Mouse (Mus musculus) embryonic stem cell, embryonic (primary cell): ENCODE results near the gene Atp2b2.

Source experiments
- CTCF ChIA-PET, 4 experiments: fragments of 300-600 bp in 2 of 4; fragments of 350-600 bp in 2 of 4; sonication (Branson Sonifier 250); formaldehyde crosslinking; loops; one replicate each; lab custom pipeline; 2022; ENCODE audit warnings: inconsistent platforms in 2 of 4; lab: Charles Lee
- POLR2A ChIA-PET, 4 experiments: fragments of 300-600 bp in 2 of 4; fragments of 350-600 bp in 2 of 4; sonication (Branson Sonifier 250); formaldehyde crosslinking; loops; one replicate each; lab custom pipeline; 2022; ENCODE audit warnings: antibody characterized with exemption in 4 of 4, inconsistent platforms in 1 of 4; lab: Charles Lee

The Atp2b2 gene

DNA sequence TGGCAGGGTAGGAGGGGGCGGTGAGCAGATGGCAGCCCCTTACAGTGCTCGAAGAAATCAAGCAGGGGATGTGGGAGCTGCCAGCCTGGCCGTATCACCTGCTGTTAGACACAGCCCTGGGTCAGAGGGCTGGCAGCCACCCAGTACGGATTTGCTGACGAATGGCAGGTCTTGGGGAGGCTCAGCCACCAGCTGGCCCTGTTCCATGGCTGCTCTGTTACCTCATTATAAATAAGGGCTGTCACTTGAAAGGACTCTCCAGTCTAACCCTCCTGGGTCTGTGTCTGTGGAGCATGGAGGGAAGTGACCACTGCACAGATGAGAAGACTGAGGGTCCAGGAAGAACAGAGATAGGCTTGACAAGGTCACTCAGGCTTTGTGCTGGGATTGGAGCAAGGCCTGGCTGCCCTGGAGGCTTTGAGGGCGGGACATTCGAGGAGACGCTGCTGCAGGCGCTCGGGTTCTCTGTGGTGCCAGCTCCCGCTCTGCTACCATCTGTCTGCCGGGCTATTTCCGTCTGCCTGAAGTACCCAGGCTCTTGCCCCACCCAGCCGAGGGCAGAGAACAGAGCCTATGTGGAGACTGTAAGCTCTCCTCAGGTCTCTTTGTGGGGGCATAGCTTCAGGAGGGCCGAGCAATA is 181.6 kb downstream of the Atp2b2 start:
- POLR2A ChIA-PET = interaction anchor here (0.6 to 3.3 kb wide), 9 partner anchors 8 to 999 kb away, joined by 3 to 14 read pairs (median 3); no protein-coding TSS in a partner anchor
- CTCF ChIA-PET = interaction anchor here in 1 of 4 experiments (1.1 kb wide), 1 partner anchor 8 kb away, joined by 5 read pairs; no protein-coding TSS in a partner anchor

DNA sequence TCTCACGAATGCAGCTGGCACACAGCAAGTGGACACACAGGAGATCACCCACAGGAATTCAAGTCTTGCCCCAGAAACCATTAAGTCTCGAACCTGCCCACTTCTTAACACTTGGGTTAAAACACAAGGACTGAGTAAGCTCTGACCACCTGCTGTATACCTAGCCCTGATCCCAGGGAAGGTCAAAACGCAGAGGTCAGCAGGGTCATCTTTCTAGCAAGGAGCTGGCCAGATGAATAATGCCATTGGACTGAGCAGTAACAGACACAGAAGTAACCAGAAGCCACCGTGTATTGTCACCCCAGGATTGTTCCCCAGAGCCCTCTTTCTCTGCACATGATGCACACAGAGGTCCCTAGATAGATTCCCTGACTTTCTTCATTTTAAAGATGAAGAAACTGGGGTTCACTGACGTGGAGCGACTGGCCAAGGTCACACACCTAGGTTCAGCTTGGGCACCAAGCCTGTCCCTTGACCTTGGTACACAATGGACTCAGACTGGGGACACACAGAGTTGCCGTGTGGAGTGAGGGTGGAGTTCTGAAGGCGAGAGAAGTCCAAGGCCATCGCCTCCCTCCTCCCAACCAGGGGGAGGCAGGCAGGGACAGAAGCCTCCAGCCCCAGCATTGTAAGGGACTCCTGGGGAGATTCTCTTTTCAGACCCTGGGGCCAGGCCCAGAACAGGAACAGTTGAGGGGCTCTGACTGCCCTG is 182.2 kb downstream of the Atp2b2 start:
- ChIA-PET CTCF (interaction anchor here in 1 of 4 experiments (1.1 kb wide), 1 partner anchor 8 kb away, joined by 5 read pairs; no protein-coding TSS in a partner anchor), POLR2A (interaction anchor here in 3 of 4 experiments (0.5 to 3.3 kb wide), 3 partner anchors 26 to 210 kb away, joined by 3 to 10 read pairs (median 4); no protein-coding TSS in a partner anchor)

DNA sequence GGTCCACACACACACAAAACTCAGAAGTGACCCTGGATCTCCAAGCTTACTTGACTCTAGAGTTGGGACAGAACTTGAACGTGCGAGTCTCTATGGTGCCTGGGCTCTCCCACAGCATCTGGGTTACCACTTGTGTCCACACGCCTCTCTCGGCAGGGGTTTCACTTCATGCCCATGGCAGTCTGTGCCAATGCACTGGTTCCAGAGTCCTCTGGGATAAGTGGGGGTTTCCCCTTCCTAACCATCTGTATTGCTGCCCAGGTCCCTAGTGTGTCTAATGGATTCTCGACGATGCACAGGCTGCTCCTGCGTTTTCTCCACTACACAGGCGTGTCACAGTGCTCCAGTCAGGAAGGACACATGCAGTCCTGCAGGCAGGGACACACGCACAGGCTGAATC is 184.1 kb downstream of the Atp2b2 start:
- ChIA-PET POLR2A (no interaction called here), CTCF (no interaction called here)

DNA sequence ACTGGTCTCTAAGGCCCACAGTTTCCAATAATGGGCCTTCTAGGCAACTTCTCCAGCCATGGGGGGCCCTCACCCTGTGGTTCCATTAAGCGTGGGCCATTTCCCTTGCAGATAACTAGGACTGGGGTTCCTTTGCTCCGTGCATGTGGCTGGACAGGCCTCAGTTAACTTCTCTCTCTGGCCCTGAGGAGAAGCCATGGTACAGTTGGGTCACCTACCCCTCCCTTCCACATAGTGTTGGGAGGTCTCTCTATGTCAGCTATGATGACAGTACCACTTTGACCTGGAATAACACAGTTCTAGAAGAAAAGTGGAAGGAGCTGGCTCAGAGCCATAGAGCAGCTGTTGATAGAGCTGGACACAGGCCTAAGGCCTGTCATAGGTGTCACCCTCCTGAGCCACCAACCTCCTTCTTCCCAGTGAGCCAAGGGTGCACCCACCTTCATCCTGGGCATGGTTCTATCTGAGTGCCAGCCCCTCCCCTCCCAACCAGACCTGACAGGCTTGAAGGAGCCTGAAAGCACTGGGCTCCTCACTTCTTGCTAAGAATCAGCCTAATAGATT is 185.0 kb downstream of the Atp2b2 start:
- ChIA-PET POLR2A (no interaction called here), CTCF (interaction anchor here in 1 of 4 experiments (0.6 kb wide), 1 partner anchor 30 kb away, joined by 3 read pairs; no protein-coding TSS in a partner anchor)

DNA sequence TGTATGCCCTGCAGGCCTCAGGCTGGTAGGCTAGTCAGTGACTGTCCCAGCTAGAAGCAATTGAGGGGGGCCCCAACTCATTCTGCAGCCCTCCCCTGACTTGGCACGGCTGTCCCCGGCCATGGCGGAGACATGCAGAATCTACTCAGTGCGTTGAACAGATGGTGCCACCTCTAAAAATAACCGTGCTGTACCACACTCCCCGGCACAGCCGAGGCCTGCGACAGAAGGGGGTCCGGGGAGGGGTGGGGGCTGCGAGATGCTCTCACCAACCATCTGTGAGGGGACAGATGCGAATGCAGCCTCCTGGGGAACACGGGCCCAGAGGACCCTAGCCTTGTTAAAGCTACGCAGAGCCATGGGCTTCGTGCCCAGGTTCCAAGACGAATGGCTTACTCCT is 185.6 kb downstream of the Atp2b2 start:
- ChIA-PET POLR2A (no interaction called here), CTCF (no interaction called here)

DNA sequence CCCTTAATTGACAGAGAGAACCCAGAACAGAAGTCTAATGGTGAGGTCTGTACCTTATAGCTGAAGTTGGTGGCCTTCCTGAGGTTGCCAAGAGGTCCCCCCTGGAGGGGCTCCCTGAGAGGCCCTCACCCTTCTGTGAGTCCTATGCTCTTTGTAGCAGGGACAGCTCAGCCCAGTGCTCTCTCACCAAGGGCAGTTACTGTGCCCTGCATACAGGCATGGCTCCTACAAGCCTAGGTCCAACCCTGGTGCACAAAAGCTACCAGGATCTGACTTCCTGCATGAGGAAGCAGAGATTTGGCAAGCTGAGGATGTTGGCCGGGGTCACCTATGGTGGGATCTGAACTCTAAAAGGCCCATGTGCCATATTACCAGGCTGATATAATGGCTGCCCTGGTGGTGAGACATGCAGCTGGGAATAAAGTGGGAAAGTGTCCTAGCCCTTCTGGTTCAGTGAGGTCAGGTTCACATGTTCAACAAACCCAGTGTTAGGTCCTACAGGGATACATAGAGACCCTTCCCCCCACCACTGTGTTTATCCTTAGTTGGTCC is 186.2 kb downstream of the Atp2b2 start:
- POLR2A ChIA-PET = interaction anchor here in 1 of 4 experiments (0.6 kb wide), 1 partner anchor 331 kb away, joined by 3 read pairs; no protein-coding TSS in a partner anchor
- CTCF ChIA-PET = interaction anchor here in 1 of 4 experiments (0.7 kb wide), 1 partner anchor 24 kb away, joined by 3 read pairs; no protein-coding TSS in a partner anchor

DNA sequence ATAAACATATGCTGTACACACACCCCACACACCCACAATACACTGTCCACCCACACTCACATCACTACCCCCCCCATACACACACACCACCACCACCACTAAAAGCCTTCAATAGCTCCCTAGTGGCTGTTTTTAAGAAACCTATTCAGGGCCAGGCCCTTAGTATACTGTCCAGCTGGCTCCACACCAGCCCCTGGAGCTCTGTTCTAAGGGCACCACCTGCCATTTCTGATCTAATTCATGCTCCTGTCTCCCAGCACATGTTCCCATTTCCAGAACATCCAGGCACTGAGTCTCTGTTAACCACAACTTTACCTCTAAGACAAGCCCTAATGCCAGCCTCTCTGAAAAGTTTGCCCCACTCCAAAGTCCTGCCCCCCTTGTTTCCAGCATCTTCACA is 186.8 kb downstream of the Atp2b2 start:
- CTCF ChIA-PET = interaction anchor here in 1 of 4 experiments (0.7 kb wide), 1 partner anchor 24 kb away, joined by 3 read pairs; no protein-coding TSS in a partner anchor
- POLR2A ChIA-PET = interaction anchor here in 1 of 4 experiments (0.6 kb wide), 1 partner anchor 330 kb away, joined by 3 read pairs; no protein-coding TSS in a partner anchor

DNA sequence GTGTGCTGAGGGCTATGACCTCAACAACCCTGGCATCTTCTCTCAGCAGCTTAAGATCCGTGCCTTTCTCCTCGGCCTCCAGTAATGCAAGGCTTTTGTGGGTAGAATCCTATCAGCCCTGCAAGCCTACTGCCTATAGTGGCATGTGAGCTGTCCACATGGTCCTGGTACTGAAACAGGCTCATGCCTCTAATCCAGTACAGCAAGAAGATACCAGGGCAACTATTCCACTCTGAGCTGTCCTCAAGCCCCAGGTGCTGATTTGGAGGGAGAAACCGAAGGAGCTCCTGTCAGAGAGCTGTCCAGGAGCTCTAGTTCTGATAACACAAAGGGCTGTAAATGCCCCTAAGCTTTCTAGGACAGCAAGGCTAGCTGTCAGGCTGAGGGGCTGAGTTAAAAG is 190.1 kb downstream of the Atp2b2 start:
- ChIA-PET CTCF (interaction anchor here in 3 of 4 experiments (0.6 to 1.2 kb wide), 7 partner anchors 8 to 538 kb away, joined by 3 to 6 read pairs (median 3); no protein-coding TSS in a partner anchor), POLR2A (interaction anchor here (0.5 to 1.8 kb wide), 11 partner anchors 9 to 523 kb away, joined by 3 to 13 read pairs (median 3); no protein-coding TSS in a partner anchor)

DNA sequence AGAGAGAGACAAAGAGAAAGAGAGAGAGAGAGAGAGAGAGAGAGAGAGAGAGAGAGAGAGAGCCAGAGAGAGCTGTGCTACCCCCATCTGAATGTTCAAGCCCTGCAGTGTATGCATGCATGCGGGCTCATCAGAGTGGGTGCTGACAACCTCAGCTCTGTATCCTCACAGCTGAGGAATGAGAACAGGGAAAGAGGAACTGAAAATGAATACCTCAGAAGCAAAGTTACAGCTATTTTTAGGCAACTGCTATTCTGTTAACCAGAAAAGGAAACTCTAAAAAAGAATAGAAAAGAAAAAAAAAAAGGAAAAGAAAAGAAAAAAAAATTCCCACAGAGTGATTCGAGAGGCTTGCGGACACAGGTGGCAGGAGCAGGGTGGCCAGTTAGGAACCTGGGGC is 192.6 kb downstream of the Atp2b2 start:
- CTCF ChIA-PET = no interaction called here
- POLR2A ChIA-PET = interaction anchor here in 1 of 4 experiments (0.7 kb wide), 1 partner anchor 51 kb away, joined by 3 read pairs; no protein-coding TSS in a partner anchor

DNA sequence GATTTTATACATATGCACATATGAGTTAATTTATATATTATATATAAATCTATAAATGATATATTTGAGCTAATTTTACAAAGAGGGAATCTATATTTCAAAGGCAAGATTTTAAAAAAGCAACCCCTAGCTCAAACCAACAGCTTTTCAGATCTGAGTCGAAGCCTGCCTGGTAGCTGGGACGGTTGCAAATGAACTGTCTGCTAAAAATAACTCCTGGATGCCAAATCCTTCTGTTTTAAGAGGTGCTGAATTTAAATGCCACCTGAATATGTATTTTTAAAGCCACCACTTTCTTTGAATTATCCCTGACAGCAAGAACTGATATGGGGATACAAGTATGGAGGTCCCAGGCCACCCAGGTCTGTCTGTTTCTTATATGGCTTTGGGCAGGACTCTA is 193.8 kb downstream of the Atp2b2 start:
- POLR2A ChIA-PET = no interaction called here

DNA sequence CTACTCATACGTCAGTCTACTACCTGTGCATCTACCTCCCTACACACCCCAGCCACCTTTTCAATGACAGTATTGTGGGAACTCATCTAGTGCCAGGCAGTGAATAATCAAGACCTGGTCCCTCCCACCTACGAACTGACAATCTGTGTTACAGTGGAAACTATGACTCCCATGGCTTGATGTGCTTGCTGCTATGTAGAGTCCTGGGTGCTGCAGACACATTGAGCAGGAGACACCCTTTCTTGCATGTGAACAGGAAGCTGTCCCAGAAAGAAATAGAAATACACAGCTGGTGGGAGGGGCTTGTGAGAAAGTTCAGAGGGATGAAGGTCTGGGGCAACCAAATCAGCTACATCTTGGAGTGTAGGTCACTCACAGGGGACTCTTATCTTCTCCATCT is 195.3 kb downstream of the Atp2b2 start:
- CTCF ChIA-PET = no interaction called here
- POLR2A ChIA-PET = interaction anchor here in 1 of 4 experiments (0.6 kb wide), 1 partner anchor 37 kb away, joined by 3 read pairs; no protein-coding TSS in a partner anchor

More for the DNA sequence above, 193.8 kb downstream of the Atp2b2 start:
- CTCF ChIA-PET = no interaction called here

DNA sequence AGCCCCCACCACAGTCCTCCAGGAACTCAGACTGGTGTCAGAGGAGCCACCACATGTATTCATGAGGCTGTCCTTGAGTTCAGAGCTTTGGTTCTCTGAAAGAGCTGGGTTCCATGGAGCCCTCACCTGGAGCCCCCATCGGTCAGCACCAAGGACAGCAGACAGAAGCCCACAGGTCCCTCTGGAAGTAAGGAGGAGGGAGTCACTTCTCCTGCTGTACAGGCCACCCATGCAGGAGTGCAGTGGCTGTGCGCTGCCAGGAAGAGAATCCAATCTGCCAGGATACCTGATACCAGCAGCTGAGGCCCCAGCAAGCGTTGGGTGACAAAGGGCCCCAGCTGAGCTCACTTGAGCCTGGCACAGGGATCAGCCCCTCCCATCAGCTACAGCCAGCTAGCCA is 199.2 kb downstream of the Atp2b2 start:
- POLR2A ChIA-PET = interaction anchor here in 1 of 4 experiments (0.7 kb wide), 1 partner anchor 42 kb away, joined by 3 read pairs; no protein-coding TSS in a partner anchor
- CTCF ChIA-PET = interaction anchor here in 3 of 4 experiments (0.5 to 1.0 kb wide), 3 partner anchors 20 to 222 kb away, joined by 3 read pairs; no protein-coding TSS in a partner anchor

DNA sequence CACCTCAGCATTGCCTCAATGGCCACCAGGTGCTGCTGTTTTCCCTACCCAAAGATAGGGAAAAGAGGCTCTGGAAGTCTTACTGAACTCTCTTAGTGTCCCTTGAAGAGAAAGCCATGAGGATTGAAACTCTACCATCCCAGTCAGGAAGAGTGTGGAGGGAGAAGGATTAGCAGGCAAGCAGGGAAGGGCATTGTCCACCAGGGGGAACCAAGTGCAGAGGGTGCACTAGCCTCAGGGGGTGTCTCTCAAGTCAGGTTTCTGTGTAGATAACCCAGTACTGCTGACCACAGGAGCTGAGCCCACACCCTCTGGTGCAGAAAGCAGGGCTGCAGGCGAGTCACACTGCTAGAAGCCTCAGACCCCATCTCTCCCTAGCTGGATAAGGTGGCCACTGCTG is 203.9 kb downstream of the Atp2b2 start:
- ChIA-PET CTCF (interaction anchor here in 2 of 4 experiments (0.5 to 1.1 kb wide), 2 partner anchors 72 to 325 kb away, joined by 3 to 5 read pairs; no protein-coding TSS in a partner anchor), POLR2A (interaction anchor here in 1 of 4 experiments (1.1 kb wide), 1 partner anchor 49 kb away, joined by 4 read pairs; no protein-coding TSS in a partner anchor)

DNA sequence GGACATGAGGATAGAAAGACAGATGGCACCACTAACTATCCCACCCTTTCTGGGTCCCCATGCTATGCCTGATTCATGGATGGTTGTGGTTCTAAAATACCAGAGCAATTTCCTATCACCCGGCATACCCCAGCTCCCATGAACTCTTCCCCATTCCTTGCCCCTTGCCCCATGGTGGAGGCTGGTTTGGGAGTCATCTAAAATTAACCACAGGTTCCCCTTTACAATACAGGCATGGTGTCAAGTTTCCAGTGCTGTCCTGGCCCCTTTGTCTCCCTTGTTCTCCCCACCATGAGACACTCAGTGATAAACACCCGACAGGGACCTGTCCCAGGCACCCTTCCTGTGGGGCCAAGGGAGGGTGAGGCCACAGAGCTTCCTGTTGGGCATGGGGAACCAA is 204.7 kb downstream of the Atp2b2 start:
- ChIA-PET CTCF (interaction anchor here in 1 of 4 experiments (0.6 kb wide), 1 partner anchor 506 kb away, joined by 6 read pairs; no protein-coding TSS in a partner anchor), POLR2A (no interaction called here)

DNA sequence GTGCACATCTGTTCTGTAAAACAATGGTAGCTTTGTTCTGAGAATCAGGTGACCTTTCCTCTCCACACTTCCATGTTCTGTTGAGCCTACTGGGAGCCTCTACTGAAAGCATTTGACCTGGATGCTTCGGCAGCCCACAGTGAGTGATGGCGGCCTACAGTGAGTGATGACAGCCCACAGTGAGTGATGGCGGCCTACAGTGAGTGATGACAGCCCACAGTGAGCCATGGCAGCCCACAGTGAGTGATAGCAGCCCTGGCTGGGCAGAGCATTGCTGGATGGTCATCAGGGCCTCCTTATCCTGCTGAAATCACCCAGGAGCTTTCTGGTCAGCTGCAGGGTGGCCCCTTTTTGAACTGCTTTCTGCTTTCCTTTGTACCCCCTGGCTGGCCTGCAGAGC is 205.9 kb downstream of the Atp2b2 start:
- ChIA-PET CTCF (interaction anchor here in 1 of 4 experiments (1.1 kb wide), 1 partner anchor 14 kb away, joined by 3 read pairs; no protein-coding TSS in a partner anchor), POLR2A (no interaction called here)

DNA sequence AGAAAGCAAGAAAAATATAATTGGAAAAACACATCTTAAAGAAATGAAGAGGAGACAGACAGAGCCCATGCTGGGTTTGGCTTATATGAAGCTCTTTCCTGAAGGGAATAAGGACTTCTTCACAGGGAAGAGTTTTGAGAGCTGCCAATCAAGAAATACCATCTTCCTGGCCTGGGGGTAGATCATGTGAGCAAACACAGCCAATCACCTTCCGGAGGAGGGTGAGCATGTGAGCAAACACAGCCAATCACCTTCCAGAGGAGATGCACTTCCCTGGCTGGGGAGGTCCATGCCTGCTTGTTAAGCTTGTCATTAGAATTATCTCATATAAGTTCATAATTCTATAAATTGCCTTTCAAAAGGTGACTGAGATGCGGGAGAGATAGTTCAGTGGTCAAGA is 211.9 kb downstream of the Atp2b2 start:
- CTCF ChIA-PET = interaction anchor here in 2 of 4 experiments (1.2 to 1.9 kb wide), 2 partner anchors 8 kb away, joined by 3 to 6 read pairs; no protein-coding TSS in a partner anchor
- POLR2A ChIA-PET = no interaction called here

DNA sequence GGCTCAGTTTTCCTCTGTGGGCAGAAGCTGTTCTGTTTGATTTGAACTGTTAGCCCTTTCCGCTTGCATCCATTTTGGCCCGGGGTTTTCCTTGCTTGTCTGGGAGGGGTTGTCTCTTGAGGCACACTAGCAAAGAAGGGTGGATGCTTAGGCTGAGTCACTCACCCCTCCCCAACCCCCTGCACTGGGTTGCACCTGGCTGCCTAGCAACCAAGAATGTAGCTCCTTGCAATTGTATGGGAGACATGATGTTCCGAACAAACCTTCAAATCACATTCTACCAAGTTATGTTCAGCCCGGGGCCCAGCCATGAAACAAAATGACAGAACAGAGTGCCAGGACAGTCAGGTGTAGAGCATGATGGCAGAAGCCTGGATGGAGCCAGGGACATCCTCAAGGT is 215.1 kb downstream of the Atp2b2 start:
- ChIA-PET CTCF (interaction anchor here in 2 of 4 experiments (0.6 to 1.0 kb wide), 2 partner anchors 30 to 130 kb away, joined by 3 to 4 read pairs; partner anchors contain the start of gene Tatdn2 (in 1 of the 2)), POLR2A (interaction anchor here in 1 of 4 experiments (0.9 kb wide), 1 partner anchor 17 kb away, joined by 3 read pairs; no protein-coding TSS in a partner anchor)

DNA sequence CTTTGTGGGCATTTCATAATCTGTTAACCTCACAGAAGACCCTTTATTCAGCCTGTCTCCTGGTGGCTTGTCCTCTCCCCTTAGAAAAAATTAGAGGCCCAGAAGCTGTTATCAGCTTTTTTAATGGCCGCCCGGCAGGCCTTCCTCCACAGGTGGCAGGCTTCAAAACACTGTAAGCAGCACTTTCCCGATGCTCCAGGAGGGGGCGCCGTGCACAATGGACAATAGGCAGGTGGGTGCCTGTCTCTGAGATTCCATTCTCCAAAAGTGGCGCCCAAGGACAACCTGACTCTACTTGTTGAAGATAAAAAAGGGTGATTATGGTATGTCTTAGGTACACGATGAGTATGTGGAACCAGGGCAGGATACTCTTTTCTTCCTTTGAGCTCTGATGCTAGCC is 220.0 kb downstream of the Atp2b2 start:
- ChIA-PET POLR2A (interaction anchor here in 2 of 4 experiments (0.6 to 1.3 kb wide), 4 partner anchors 60 to 249 kb away, joined by 3 read pairs; no protein-coding TSS in a partner anchor), CTCF (interaction anchor here (0.6 to 2.3 kb wide), 55 partner anchors 8 to 1483 kb away, joined by 3 to 14 read pairs (median 3); partner anchors contain the start of gene Atp2b2 (in 1 of the 4))
